Mouse (Mus musculus): ENCODE results near the gene Mas1. TPM values are rescaled to one million over a fixed set of nuclear protein-coding genes. Genes with fewer than 3 reads are reported as not detected.

Gene Mas1
- polyA plus RNA-seq, 1 experiment from 2014 or later: not detected

DNA sequence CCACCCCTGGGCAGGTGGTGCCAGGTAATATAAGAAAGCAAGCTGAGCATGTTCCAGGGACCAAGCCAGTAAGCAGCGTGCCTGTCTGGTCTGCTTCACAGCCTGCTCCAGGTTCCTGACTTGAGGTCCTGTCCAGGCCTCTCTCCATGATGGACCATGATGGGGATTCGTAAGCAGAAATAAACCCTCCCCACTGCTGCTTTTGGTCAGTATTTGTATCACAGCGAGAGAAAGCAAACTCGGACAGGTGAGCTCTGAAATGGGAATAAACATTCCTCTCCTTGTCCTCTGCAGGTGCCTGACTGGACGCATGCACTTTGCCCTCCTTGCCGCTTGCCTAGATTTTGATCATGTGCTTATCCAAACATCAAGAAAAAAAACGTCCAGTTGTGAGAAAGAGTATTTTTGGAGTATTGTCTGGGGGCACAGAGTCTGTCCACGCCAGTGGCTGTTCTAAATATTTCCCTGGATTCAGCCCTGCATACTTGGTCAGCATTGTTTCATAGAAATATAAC is 8.9 kb downstream of the Mas1 start:
- no peak overlapping the region for H3K4me2 ChIP-seq (ENCODE audit: low read length)
- no peak for ATAC-seq
- no peak overlapping the region for H3K27ac ChIP-seq (ENCODE audit: low read length)
- no peaks in the 10 kb centered on the region for H3K27me3 ChIP-seq (ENCODE audit: control insufficient read depth, insufficient read depth, low read depth, low read length)
- no peaks in the 10 kb centered on the region for H3K4me1 ChIP-seq (ENCODE audit: control insufficient read depth, insufficient read depth, low read length)
- H3K4me3 ChIP-seq (ENCODE audit: low read depth, low read length): no peak overlapping the region
- H3K9ac ChIP-seq (ENCODE audit: low read depth, low read length): no peak overlapping the region
- H3K9me3 ChIP-seq (replicated peaks; ENCODE audit: control insufficient read depth, low read length, poor library complexity, severe bottlenecking): no peaks in the 10 kb centered on the region
- no peaks in the 10 kb centered on the region for H3K36me3 ChIP-seq (ENCODE audit: control insufficient read depth, insufficient read depth, low read length)
- 84% methylated on average over 8 of the region's 8 CpGs for WGBS

DNA sequence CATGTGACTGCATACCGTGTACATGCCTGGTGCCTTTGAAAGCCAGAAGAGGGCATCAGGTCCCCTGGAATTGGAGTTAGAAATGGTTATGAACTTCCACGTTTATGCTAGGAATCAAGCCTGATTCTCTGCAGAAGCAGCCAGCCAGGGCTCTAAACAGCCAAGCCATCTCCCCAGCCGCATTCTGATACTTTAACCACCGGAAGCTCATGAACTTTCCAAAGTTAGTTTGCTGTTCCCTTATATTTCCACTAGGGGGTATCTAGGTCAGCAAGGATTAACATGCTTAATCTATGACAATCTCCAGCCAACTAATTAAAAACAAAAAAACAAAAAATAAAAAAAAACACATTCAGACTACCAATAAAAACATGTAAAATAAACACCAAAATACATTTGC is 9.9 kb downstream of the Mas1 start:
- Histone ChIP-seq H3K4me1 (ENCODE audit: control insufficient read depth, insufficient read depth, low read length) (no peaks in the 10 kb centered on the region), H3K4me2 (ENCODE audit: low read length) (no peak overlapping the region), H3K27ac (ENCODE audit: low read length) (no peak overlapping the region), H3K4me3 (ENCODE audit: low read depth, low read length) (no peak overlapping the region), H3K36me3 (ENCODE audit: control insufficient read depth, insufficient read depth, low read length) (no peaks in the 10 kb centered on the region), H3K27me3 (ENCODE audit: control insufficient read depth, insufficient read depth, low read depth, low read length) (no peaks in the 10 kb centered on the region), H3K9ac (ENCODE audit: low read depth, low read length) (no peak overlapping the region), H3K9me3 (replicated peaks; ENCODE audit: control insufficient read depth, low read length, poor library complexity, severe bottlenecking) (no peaks in the 10 kb centered on the region)
- ATAC-seq: no peak
- 44% methylated on average over 4 of the region's 4 CpGs for WGBS

DNA sequence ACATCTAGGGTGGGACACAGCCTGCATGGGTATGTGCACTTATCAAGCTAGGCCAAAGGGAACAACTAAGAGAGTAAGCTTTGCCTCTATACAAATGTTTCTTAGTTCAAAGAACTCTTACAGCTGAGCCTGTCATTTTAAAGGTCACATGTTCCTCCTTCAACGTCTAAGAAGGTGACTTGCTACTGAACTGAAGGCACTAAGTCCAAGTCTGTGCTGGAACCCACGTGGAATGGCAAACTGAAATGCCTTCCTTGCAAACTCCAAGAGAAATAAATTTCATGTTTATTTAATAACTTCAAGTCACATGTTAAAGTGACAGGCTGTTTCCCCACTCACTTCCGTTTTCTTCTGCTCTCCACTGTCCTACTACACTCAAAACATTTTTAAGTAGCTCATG is 10.5 kb downstream of the Mas1 start:
- Histone ChIP-seq H3K27me3 (ENCODE audit: control insufficient read depth, insufficient read depth, low read depth, low read length) (no peaks in the 10 kb centered on the region), H3K4me3 (ENCODE audit: low read depth, low read length) (no peak overlapping the region), H3K4me2 (ENCODE audit: low read length) (no peak overlapping the region), H3K9me3 (replicated peaks; ENCODE audit: control insufficient read depth, low read length, poor library complexity, severe bottlenecking) (no peaks in the 10 kb centered on the region), H3K9ac (ENCODE audit: low read depth, low read length) (no peak overlapping the region), H3K27ac (ENCODE audit: low read length) (no peak overlapping the region), H3K4me1 (ENCODE audit: control insufficient read depth, insufficient read depth, low read length) (no peaks in the 10 kb centered on the region), H3K36me3 (ENCODE audit: control insufficient read depth, insufficient read depth, low read length) (no peaks in the 10 kb centered on the region)
- ATAC-seq: no peak
- WGBS: 54% methylated on average over 3 of the region's 3 CpGs

DNA sequence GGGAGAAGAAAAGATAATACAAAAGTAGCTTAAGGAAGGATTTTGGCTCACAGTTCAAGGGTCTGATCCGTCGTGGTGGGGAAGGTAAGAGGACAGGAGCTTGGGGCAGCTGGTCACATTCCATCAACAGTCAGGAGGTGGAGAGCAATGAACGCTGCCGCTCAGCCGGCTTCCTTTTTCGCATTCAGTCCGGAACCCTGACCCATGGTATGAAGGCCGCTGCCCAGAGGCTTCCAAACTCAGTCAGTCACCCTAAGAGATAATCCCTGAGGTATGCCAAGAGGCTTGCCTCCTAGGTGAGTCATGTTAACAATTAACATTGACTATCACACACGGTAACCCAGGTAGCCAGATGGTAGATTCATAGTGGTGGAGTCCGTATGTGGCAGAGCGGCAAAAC is 13.6 kb downstream of the Mas1 start:
- no peak overlapping the region for H3K27ac ChIP-seq (ENCODE audit: low read length)
- no peak overlapping the region for H3K4me2 ChIP-seq (ENCODE audit: low read length)
- H3K9me3 ChIP-seq (replicated peaks; ENCODE audit: control insufficient read depth, low read length, poor library complexity, severe bottlenecking): no peaks in the 10 kb centered on the region
- H3K27me3 ChIP-seq (ENCODE audit: control insufficient read depth, insufficient read depth, low read depth, low read length): no peaks in the 10 kb centered on the region
- H3K36me3 ChIP-seq (ENCODE audit: control insufficient read depth, insufficient read depth, low read length): no peaks in the 10 kb centered on the region
- no peak overlapping the region for H3K9ac ChIP-seq (ENCODE audit: low read depth, low read length)
- ATAC-seq: no peak
- 93% methylated on average over 11 of the region's 11 CpGs for WGBS
- no peak overlapping the region for H3K4me3 ChIP-seq (ENCODE audit: low read depth, low read length)
- no peaks in the 10 kb centered on the region for H3K4me1 ChIP-seq (ENCODE audit: control insufficient read depth, insufficient read depth, low read length)

DNA sequence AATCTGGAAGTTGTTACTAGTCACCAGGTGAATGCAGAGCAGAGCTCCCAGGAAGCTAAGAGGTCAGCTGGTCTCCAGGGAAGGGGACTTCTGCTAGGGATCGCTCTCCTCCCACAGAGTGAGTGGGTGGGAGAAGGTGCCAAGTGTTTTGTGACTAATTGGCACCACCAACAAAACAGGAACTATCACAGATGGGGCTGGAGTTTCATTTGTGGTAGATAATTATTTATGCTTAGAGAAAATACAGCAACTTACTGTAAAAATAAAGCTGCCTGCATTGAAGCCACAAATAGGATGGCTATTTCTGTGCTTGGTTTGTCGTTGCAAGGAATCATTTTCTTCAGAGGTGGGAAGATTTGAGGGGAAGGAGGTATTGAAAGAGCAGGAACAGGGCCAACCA is 14.1 kb downstream of the Mas1 start:
- Histone ChIP-seq H3K27me3 (ENCODE audit: control insufficient read depth, insufficient read depth, low read depth, low read length) (no peaks in the 10 kb centered on the region), H3K4me1 (ENCODE audit: control insufficient read depth, insufficient read depth, low read length) (no peaks in the 10 kb centered on the region), H3K27ac (ENCODE audit: low read length) (no peak overlapping the region), H3K4me3 (ENCODE audit: low read depth, low read length) (no peak overlapping the region), H3K36me3 (ENCODE audit: control insufficient read depth, insufficient read depth, low read length) (no peaks in the 10 kb centered on the region), H3K9ac (ENCODE audit: low read depth, low read length) (no peak overlapping the region), H3K4me2 (ENCODE audit: low read length) (no peak overlapping the region), H3K9me3 (replicated peaks; ENCODE audit: control insufficient read depth, low read length, poor library complexity, severe bottlenecking) (no peaks in the 10 kb centered on the region)
- 80% methylated on average over 2 of the region's 2 CpGs for WGBS
- no peak for ATAC-seq

DNA sequence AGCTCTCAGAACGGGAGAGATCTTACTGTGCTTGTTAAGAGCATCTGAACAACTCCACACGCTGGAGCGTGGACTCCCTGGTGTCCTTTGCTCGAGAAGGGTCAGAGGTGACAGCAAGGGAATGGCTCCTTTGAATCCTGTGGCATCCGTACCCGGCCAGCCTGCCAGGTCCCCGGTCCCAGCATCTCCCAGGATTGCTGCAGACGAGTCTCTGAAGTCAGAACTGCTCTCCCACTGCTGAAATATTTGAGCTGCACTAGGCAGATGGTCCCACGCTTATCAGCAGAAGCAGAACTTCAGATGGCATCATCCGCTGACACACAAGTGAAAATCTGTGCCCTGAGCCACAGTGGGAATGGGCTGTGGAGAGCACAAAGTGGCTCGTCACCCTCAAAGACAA is 16.3 kb downstream of the Mas1 start:
- no peak overlapping the region for H3K4me3 ChIP-seq (ENCODE audit: low read depth, low read length)
- WGBS: 76% methylated on average over 11 of the region's 11 CpGs
- H3K27ac ChIP-seq (ENCODE audit: low read length): no peak overlapping the region
- H3K27me3 ChIP-seq (ENCODE audit: control insufficient read depth, insufficient read depth, low read depth, low read length): no peaks in the 10 kb centered on the region
- no peaks in the 10 kb centered on the region for H3K4me1 ChIP-seq (ENCODE audit: control insufficient read depth, insufficient read depth, low read length)
- H3K9me3 ChIP-seq (replicated peaks; ENCODE audit: control insufficient read depth, low read length, poor library complexity, severe bottlenecking): no peaks in the 10 kb centered on the region
- ATAC-seq: no peak
- no peaks in the 10 kb centered on the region for H3K36me3 ChIP-seq (ENCODE audit: control insufficient read depth, insufficient read depth, low read length)
- H3K4me2 ChIP-seq (ENCODE audit: low read length): no peak overlapping the region
- no peak overlapping the region for H3K9ac ChIP-seq (ENCODE audit: low read depth, low read length)

DNA sequence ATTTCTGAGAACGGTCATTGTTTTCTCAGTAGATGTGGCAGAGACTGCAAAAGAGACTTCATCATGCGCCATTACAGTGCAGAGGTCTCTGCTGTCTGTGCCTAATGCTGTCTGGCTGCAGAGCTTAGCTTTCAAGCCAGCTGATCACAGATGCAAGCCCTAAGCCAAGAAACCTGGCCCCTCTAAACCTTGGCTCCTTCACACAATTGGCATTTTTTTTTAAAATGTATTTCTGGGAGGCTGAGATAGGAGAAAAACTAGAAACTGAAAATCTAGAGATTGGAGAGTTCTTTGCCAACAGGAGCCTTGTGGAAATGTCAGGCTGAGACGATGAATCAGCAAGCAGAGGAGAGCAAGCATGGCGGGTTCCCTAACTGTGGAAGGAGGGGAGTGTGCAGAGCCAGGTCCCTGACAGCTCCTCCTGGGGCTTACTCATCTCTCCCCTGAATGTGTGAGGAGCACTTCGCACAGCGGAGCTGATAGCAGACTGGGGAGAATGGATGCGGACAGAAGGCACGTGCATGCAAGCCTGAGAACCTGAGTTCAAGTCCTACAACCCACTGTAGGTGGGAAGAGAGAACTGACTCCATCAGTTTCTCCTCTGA is 18.1 kb downstream of the Mas1 start:
- WGBS: 85% methylated on average over 8 of the region's 8 CpGs
- Histone ChIP-seq H3K27ac (ENCODE audit: low read length) (no peak overlapping the region), H3K9ac (ENCODE audit: low read depth, low read length) (no peak overlapping the region), H3K4me1 (ENCODE audit: control insufficient read depth, insufficient read depth, low read length) (no peaks in the 10 kb centered on the region), H3K4me3 (ENCODE audit: low read depth, low read length) (no peak overlapping the region), H3K9me3 (replicated peaks; ENCODE audit: control insufficient read depth, low read length, poor library complexity, severe bottlenecking) (no peaks in the 10 kb centered on the region), H3K27me3 (ENCODE audit: control insufficient read depth, insufficient read depth, low read depth, low read length) (no peaks in the 10 kb centered on the region), H3K4me2 (ENCODE audit: low read length) (no peak overlapping the region), H3K36me3 (ENCODE audit: control insufficient read depth, insufficient read depth, low read length) (no peaks in the 10 kb centered on the region)
- no peak for ATAC-seq

DNA sequence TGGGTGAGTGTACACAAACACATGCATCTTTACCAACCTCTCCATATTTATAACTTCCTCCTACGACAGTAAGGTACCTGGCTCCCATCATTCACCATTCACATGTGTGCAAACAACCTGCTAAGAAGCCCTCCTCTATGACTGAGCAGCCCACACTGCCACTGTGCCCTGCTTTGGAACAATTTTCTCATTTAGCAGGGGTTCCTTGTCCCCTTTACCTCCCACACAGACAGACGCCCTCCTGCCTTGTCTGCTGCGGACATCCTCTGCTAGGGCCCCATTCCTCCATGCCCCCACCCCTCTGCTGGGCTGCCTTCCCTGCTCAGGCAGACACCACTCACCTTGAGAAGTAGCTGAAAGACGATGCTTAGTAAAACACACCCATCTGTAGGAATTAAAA is 20.2 kb downstream of the Mas1 start:
- no peak for ATAC-seq
- Histone ChIP-seq H3K9me3 (replicated peaks; ENCODE audit: control insufficient read depth, low read length, poor library complexity, severe bottlenecking) (no peaks in the 10 kb centered on the region), H3K27me3 (ENCODE audit: control insufficient read depth, insufficient read depth, low read depth, low read length) (no peaks in the 10 kb centered on the region), H3K27ac (ENCODE audit: low read length) (no peak overlapping the region), H3K9ac (ENCODE audit: low read depth, low read length) (no peak overlapping the region), H3K4me1 (ENCODE audit: control insufficient read depth, insufficient read depth, low read length) (no peaks in the 10 kb centered on the region), H3K4me2 (ENCODE audit: low read length) (no peak overlapping the region), H3K4me3 (ENCODE audit: low read depth, low read length) (no peak overlapping the region), H3K36me3 (ENCODE audit: control insufficient read depth, insufficient read depth, low read length) (no peaks in the 10 kb centered on the region)
- WGBS: 75% methylated on average over 4 of the region's 4 CpGs

DNA sequence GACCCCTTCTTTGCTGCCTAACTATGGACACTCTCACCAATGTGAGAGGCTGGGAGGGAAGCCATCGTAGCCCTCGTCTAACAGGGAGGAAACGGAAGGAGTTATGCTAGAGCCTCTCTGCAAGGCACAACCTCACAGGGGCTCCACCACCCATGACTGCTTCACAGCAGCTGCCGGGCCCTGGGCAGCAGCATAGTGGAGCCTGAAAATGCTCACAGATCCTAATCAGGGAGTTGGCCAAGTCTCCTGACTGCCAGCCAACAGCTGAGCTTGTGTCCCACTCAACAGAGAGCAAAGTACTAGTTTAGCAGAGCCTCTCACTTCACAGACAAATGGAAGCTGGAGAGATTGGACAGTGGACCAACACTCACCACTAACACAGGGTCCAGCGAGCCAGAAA is 21.5 kb downstream of the Mas1 start:
- H3K9me3 ChIP-seq (replicated peaks; ENCODE audit: control insufficient read depth, low read length, poor library complexity, severe bottlenecking): no peaks in the 10 kb centered on the region
- no peak overlapping the region for H3K9ac ChIP-seq (ENCODE audit: low read depth, low read length)
- no peak overlapping the region for H3K4me2 ChIP-seq (ENCODE audit: low read length)
- no peak overlapping the region for H3K4me3 ChIP-seq (ENCODE audit: low read depth, low read length)
- no peaks in the 10 kb centered on the region for H3K4me1 ChIP-seq (ENCODE audit: control insufficient read depth, insufficient read depth, low read length)
- H3K27me3 ChIP-seq (ENCODE audit: control insufficient read depth, insufficient read depth, low read depth, low read length): no peaks in the 10 kb centered on the region
- H3K36me3 ChIP-seq (ENCODE audit: control insufficient read depth, insufficient read depth, low read length): no peaks in the 10 kb centered on the region
- no peak overlapping the region for H3K27ac ChIP-seq (ENCODE audit: low read length)
- WGBS: 73% methylated on average over 5 of the region's 5 CpGs
- ATAC-seq: no peak
